Mouse (Mus musculus): Measurements from ENCODE around the gene AI854703. TPM values are rescaled to one million over a fixed set of nuclear protein-coding genes. Genes with fewer than 3 reads are reported as not detected.

AI854703 gene
- polyA plus RNA-seq, 1 experiment, result 1.7 TPM

DNA sequence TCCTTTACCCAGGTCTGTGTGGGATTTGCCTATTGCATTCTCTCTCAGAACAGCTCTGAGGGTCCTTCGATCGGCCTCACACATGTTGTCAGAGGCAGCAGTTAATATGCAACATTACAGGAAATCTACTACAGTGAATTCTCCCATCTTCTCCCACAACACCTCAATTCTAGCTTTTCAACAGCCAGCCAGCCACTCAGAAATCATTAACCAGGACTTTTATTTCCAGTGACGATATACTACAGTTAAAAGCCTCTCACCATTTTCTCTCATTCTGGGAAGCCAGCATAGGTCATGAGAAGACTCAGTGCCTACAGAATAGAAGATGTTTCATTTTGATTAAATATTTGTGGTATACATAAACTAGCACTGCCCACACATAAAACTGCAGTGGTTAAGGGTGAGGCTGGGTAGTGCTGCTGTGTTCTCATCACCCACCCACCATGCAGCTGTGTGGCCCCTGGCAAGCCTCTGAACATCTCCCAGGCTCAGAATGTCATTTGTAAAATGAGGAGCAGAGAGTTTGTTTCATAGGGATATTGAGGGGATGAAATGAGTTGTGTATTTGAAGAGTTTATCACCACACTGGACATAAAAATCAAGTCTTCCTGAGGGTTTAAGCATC lies 35.2 kb upstream of the AI854703 start:
- no peak for TF ChIP-seq POLR2A (IDR thresholded peaks at IDR 0.05; ENCODE audit: control insufficient read depth, extremely low read depth, insufficient read depth, low read length, poor library complexity)
- TF ChIP-seq CTCF (IDR thresholded peaks at IDR 0.05; ENCODE audit: borderline replicate concordance, control insufficient read depth, extremely low read depth, insufficient read depth, low read length, poor library complexity), result no peak
- no peaks in the 10 kb centered on the region for H3K36me3 ChIP-seq (ENCODE audit: control insufficient read depth, insufficient read depth, low read length)
- no peak for DNase-seq
- 47% methylated on average over 3 of the region's 3 CpGs for WGBS
- H3K27me3 ChIP-seq (ENCODE audit: control insufficient read depth, insufficient read depth, low read length), result no peaks in the 10 kb centered on the region
- H3K27ac ChIP-seq (ENCODE audit: control insufficient read depth, insufficient read depth, low read length), result no peak overlapping the region
- H3K4me3 ChIP-seq (ENCODE audit: control insufficient read depth, insufficient read depth, low read length), result no peak overlapping the region
- peaks cover 26% of the 10 kb centered on the region for H3K4me1 ChIP-seq (replicated peaks; ENCODE audit: control insufficient read depth, insufficient read depth, low read length)

DNA sequence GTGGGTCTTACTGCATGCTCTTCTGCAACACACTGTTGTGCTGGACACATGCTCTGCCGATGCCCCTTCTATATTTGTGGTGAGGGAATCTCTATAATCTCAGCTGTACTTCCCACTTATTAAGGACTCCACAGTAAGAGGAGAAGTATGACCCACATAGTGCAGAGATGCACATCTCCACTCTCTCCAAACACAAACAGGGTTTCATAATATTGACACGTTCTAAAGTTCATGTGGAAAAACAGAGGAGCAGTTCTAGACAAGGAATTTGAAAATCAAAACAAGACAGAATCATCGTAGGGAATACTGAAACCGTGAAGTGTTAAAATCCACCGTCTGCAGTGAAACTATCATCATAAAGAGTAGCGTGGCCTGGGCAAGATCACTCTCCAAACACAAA lies 34.7 kb upstream of the AI854703 start:
- TF ChIP-seq POLR2A (IDR thresholded peaks at IDR 0.05; ENCODE audit: control insufficient read depth, extremely low read depth, insufficient read depth, low read length, poor library complexity) (no peak), CTCF (IDR thresholded peaks at IDR 0.05; ENCODE audit: borderline replicate concordance, control insufficient read depth, extremely low read depth, insufficient read depth, low read length, poor library complexity) (no peak)
- Histone ChIP-seq H3K4me3 (ENCODE audit: control insufficient read depth, insufficient read depth, low read length) (no peak overlapping the region), H3K27me3 (ENCODE audit: control insufficient read depth, insufficient read depth, low read length) (no peaks in the 10 kb centered on the region), H3K36me3 (ENCODE audit: control insufficient read depth, insufficient read depth, low read length) (no peaks in the 10 kb centered on the region), H3K27ac (ENCODE audit: control insufficient read depth, insufficient read depth, low read length) (no peak overlapping the region), H3K4me1 (replicated peaks; ENCODE audit: control insufficient read depth, insufficient read depth, low read length) (peaks cover 26% of the 10 kb centered on the region)
- WGBS, result 68% methylated on average over 6 of the region's 6 CpGs
- no peak for DNase-seq

DNA sequence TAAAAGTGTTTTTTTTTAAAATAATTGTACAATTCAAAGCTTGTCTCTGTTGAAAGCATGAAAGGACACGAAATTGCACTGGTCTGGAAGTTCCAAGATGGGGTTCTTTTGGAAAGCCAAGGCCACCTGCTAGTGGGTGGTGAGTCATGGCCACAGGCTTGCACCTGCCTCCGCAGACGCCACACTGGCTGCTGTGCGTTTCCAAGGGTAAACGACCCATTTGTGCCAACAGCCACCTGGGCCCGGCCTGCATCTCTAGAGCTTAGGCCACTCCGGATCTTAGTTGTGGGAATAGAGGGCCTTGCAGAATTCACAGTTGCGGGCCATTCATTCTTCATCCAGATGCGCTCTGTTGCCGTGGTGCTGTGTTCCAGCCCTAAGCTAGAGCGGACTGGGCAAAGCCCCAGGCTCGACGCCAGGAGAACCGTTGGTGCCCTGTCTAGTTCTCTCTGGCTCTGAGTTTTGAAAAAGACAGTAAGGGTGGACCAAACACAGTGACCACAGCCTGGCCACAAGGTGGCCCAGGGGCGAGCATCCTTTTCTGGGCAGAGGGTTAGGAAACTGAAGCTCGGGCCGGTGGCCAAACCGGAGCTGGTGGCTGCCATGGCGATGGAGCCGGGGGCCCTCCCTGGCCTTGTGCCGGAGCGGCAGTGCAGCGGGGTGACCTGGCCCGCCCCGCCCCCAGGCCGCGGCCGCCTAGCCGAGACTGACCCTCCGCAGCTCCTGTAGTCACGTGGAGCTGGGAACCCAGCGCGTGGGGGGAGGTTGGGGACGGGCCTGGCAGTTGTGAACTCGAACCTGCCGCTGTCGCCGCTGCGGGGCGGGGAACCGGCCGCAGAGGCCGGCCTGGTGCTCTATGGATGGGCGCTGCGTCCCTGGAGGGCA lies 33.2 kb upstream of the AI854703 start, which contains the start of the genes Repin1 and Gm44965:
Gene Repin1 (plus strand): TSS at position 726 of the 885 bp plus-strand sequence.
Gene Gm44965 (plus strand): TSS at position 784 of the 885 bp plus-strand sequence.
- 2% methylated on average over 45 of the region's 45 CpGs for WGBS
- Histone ChIP-seq H3K36me3 (ENCODE audit: control insufficient read depth, insufficient read depth, low read length) (no peaks in the 10 kb centered on the region), H3K4me1 (replicated peaks; ENCODE audit: control insufficient read depth, insufficient read depth, low read length) (peaks cover 26% of the 10 kb centered on the region), H3K4me3 (ENCODE audit: control insufficient read depth, insufficient read depth, low read length) (peak within 1 kb of the TSS; percentile 70), H3K27ac (ENCODE audit: control insufficient read depth, insufficient read depth, low read length) (no peak within 1 kb of the TSS), H3K27me3 (ENCODE audit: control insufficient read depth, insufficient read depth, low read length) (no peaks in the 10 kb centered on the region)
- DNase-seq, result peak; percentile 72
- 0 out of 2 replicates have a peak, but pooled peaks have one; percentile 38 for TF ChIP-seq POLR2A (IDR thresholded peaks at IDR 0.05; ENCODE audit: control insufficient read depth, extremely low read depth, insufficient read depth, low read length, poor library complexity)
- no peak for TF ChIP-seq CTCF (IDR thresholded peaks at IDR 0.05; ENCODE audit: borderline replicate concordance, control insufficient read depth, extremely low read depth, insufficient read depth, low read length, poor library complexity)

DNA sequence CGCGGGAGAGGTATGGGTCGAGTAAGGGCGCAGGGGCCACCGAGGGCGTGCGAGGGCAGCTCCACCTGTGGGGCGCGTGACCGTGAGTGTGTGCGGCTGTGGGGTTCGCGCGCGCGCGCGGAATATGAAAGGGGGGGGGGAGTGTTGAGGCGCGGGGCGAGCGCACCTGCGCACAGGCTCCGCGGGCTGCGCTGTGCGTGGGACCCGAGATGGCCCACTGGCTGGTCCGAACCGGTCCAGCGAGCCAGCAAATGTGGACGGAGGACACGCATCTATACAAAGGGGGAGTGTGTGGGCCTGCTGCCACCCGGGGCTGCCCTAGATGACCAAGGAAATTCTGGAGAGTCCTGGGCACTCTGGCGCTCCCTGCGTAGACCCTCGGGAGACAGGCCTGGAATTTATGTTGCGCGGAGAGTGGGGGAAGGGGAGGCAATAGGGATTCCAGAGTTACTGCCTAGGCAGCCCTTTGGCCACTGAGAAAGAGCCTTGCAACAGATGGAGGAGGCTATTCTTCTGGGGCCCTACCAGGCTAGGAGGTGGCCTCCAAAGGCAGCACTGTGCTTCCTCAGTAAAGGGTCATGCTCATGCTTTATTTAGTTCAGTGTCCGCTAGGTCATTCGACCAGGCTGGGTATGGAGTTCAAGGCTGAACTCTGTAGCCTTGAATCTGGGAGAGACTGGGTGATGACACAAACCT lies 32.4 kb upstream of the AI854703 start:
- no peak for DNase-seq

DNA sequence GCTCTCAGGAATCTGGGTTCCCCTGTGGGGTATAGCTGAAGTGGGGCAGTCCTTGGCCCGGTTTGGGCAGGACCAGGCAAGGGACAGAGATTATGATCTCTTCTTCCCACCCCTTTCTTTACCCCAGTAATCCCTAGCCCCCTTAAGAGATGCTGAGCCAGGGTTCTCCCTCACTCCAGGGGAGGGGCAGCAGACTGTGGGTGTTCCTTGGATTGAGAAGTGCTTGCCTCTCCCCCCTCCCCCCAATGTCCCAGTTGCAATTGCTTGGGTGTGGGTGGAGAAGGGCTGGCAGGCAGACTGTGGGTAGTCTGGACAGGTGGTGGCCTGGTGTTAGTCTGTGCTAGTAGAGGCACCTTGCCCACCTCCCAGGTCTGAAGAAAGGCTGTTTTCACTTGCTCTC lies 31.3 kb upstream of the AI854703 start:
- WGBS, result 39% methylated on average over 1 of the region's 1 CpGs
- no peak overlapping the region for H3K4me3 ChIP-seq (ENCODE audit: control insufficient read depth, insufficient read depth, low read length)
- H3K27me3 ChIP-seq (ENCODE audit: control insufficient read depth, insufficient read depth, low read length), result no peaks in the 10 kb centered on the region
- TF ChIP-seq POLR2A (IDR thresholded peaks at IDR 0.05; ENCODE audit: control insufficient read depth, extremely low read depth, insufficient read depth, low read length, poor library complexity), result no peak
- TF ChIP-seq CTCF (IDR thresholded peaks at IDR 0.05; ENCODE audit: borderline replicate concordance, control insufficient read depth, extremely low read depth, insufficient read depth, low read length, poor library complexity), result no peak
- no peak for DNase-seq
- no peak overlapping the region for H3K27ac ChIP-seq (ENCODE audit: control insufficient read depth, insufficient read depth, low read length)
- peaks cover 19% of the 10 kb centered on the region for H3K4me1 ChIP-seq (replicated peaks; ENCODE audit: control insufficient read depth, insufficient read depth, low read length)
- no peaks in the 10 kb centered on the region for H3K36me3 ChIP-seq (ENCODE audit: control insufficient read depth, insufficient read depth, low read length)

More for the DNA sequence above, 32.4 kb upstream of the AI854703 start:
- no peaks in the 10 kb centered on the region for H3K27me3 ChIP-seq (ENCODE audit: control insufficient read depth, insufficient read depth, low read length)
- 1% methylated on average over 41 of the region's 41 CpGs for WGBS
- no peak overlapping the region for H3K27ac ChIP-seq (ENCODE audit: control insufficient read depth, insufficient read depth, low read length)
- H3K4me3 ChIP-seq (ENCODE audit: control insufficient read depth, insufficient read depth, low read length), result peak overlapping the region; percentile 70
- no peaks in the 10 kb centered on the region for H3K36me3 ChIP-seq (ENCODE audit: control insufficient read depth, insufficient read depth, low read length)
- TF ChIP-seq CTCF (IDR thresholded peaks at IDR 0.05; ENCODE audit: borderline replicate concordance, control insufficient read depth, extremely low read depth, insufficient read depth, low read length, poor library complexity) (no peak), POLR2A (IDR thresholded peaks at IDR 0.05; ENCODE audit: control insufficient read depth, extremely low read depth, insufficient read depth, low read length, poor library complexity) (no peak; the same call in 1 of the 2 replicates)
- peaks cover 23% of the 10 kb centered on the region for H3K4me1 ChIP-seq (replicated peaks; ENCODE audit: control insufficient read depth, insufficient read depth, low read length)

All from thymus, adult 2 months (tissue).